Mouse (Mus musculus): ENCODE measurements around the gene Btaf1. TPM values are rescaled to one million over a fixed set of nuclear protein-coding genes. Genes with fewer than 3 reads are reported as not detected.

The Btaf1 gene
- 1.8 and 2.5 TPM in 2 replicates for polyA plus RNA-seq (2021; fragmentation: Nextera tagmentation)
- long read RNA-seq, experiment 1, partial matches to known transcripts = 136 of 156 reads
- long read RNA-seq, experiment 1, other reads (novel, unspliced or antisense) = 20 of 156 reads
- long read RNA-seq, experiment 2, partial matches to known transcripts = 7 of 10 reads
- long read RNA-seq, experiment 2, other reads (novel, unspliced or antisense) = 3 of 10 reads

GRCm38 (mm10) chr19:36925671-36926552 lies at the start of gene Btaf1:
TSS of gene Btaf1 (plus strand) at chr19:36926079.

GRCm38 (mm10) chr19:36919466-36919865 lies 6.4 kb upstream of the Btaf1 start, which contains the start of gene Fgfbp3:
TSS of gene Fgfbp3 (minus strand) at chr19:36919615.

Other genes starting within 250 kb of the Btaf1 start
- gene Ppp1r3c, start 189.4 kb upstream of the Btaf1 start, polyA plus RNA-seq (2021; fragmentation: Nextera tagmentation) = 14.7 and 23.8 TPM in 2 replicates
- 10.4 and 34.5 TPM in 2 replicates for gene Tnks2, start 91.8 kb upstream of the Btaf1 start, polyA plus RNA-seq (2021; fragmentation: Nextera tagmentation)
- gene Fgfbp3, start 6.5 kb upstream of the Btaf1 start, polyA plus RNA-seq (2021; fragmentation: Nextera tagmentation) = 4.9 and 8.5 TPM in 2 replicates

Data from left cerebral cortex, adult 6 months (tissue).